Mouse (Mus musculus) natural killer cell, adult 2 months (primary cell): Measurements from ENCODE around the gene Lrp1.

ENCODE experiments used
- DNase-seq, 2 experiments: peaks; one replicate each; pipeline ENCODE4 v3.0.0; 2022; ENCODE audit warnings: low spot score in 2 of 2

Gene Lrp1

GRCm38 (mm10) chr10:127615591-127615990 is 5.4 kb downstream of the Lrp1 start:
- DNase-seq: no peak

DNA sequence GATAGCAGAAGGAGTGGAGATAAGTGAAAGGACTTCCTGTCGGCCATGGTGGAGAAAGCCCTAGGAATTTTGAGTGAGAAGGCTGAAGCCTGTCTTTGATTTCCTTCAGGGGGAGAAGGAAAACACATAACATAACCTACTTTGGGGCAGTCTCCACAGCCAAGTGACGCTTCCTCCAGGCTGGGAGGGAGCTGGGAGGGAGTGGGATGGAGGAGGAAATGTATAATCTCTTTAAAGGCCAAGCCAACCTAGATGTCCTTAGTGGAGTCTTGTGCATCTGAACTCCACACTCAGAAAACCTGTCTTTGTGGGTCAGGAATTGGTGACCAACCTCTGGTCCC is 5.9 kb downstream of the Lrp1 start:
- DNase-seq: no peak

- no peak for DNase-seq
These were observed 6.5 kb downstream of the Lrp1 start for GRCm38 (mm10) chr10:127614236-127615033.

- no peak for DNase-seq
These were observed 8.7 kb downstream of the Lrp1 start for GRCm38 (mm10) chr10:127612079-127612775.

- DNase-seq: no peak
These were observed 10.9 kb downstream of the Lrp1 start for GRCm38 (mm10) chr10:127610066-127610415.

DNA sequence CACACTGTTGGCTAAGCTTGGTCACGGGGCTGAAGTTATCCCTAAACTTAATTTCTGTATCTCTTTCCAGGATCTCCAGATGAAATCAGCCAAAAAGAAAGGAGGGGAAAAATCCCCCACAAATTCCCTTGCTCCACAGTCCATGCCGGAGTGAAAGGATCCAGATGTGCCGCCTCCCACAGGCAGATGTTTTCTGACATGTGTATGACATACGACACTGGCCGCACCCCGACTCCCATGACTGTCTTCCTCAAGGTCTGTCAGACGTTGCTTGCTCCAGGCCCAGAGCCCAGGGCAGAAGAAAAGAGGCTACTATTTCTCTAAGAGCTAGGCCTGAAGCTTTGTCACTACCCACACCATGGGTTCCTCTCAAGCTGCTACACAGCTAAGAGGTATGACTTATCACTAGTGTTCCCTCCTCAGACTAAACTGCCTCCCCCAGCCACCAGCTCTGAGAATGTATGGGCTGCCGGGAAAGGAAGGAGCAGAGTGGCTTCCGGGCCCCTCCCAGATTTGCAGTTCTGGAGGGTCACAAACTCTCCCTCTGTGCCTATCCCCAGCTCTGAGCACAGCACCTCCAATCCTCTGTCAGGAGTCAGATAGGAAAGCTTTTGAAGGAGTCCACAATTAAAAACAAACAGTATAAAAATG is 11.4 kb downstream of the Lrp1 start:
- DNase-seq: no peak

GRCm38 (mm10) chr10:127607059-127607458 is 13.9 kb downstream of the Lrp1 start:
- no peak for DNase-seq

DNA sequence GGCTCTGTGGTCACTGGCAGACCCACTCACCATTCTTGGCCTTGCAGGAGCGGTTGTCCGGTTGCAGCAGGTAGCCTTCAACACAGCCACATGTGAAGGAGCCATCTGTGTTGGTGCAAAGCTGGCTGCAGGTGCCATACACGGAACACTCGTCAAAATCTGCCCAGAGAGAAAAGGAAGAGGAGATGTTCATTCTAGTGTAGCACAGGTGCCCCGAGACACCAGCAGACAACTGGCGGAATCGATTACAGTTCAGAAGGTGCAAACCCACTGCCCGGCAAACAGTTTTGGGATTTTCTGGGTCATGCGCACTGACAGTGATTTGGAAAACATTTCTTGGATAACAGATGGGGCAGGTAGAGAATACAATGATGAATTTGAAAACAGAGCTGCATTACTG is 15.2 kb downstream of the Lrp1 start:
- no peak for DNase-seq

GRCm38 (mm10) chr10:127605251-127605547 is 15.7 kb downstream of the Lrp1 start:
- DNase-seq: no peak

DNA sequence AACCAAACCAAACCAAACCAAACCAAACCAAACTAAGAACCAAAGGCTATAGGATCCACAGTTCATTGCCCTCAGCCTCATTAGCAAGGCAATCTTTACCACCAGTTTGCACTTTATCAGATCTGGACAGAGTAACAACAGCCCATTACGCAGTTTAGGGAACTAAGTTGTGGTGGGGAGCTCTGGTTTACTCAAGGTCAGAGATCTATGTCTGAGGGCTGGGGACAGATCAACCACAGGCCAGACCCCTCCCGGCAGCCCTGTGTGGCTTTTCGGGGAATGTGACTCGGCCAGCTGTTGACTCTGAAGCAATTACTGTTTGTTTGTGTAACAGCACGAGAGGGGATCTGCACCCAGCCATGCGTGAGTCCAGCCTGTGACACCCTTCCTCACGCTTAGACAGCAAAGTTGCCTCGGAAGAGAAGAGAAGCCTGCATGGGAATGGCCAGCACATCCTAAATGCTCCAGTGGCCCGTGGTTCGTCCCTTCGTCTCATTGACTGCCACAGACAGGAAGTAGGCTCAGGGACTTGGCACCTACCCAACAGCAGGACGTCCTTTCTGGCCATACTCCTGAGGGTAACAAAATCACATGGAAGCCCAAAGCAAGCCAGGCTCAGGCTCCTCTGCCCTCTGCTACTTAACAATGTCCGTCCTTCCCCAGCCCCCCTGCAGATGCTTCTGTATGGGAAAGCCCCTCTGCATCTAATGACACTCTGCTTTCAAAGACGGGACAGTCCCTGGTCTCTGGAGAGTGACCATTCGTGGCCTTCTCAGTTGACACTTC is 16.3 kb downstream of the Lrp1 start:
- peak; percentile 52 to 78 for DNase-seq

DNA sequence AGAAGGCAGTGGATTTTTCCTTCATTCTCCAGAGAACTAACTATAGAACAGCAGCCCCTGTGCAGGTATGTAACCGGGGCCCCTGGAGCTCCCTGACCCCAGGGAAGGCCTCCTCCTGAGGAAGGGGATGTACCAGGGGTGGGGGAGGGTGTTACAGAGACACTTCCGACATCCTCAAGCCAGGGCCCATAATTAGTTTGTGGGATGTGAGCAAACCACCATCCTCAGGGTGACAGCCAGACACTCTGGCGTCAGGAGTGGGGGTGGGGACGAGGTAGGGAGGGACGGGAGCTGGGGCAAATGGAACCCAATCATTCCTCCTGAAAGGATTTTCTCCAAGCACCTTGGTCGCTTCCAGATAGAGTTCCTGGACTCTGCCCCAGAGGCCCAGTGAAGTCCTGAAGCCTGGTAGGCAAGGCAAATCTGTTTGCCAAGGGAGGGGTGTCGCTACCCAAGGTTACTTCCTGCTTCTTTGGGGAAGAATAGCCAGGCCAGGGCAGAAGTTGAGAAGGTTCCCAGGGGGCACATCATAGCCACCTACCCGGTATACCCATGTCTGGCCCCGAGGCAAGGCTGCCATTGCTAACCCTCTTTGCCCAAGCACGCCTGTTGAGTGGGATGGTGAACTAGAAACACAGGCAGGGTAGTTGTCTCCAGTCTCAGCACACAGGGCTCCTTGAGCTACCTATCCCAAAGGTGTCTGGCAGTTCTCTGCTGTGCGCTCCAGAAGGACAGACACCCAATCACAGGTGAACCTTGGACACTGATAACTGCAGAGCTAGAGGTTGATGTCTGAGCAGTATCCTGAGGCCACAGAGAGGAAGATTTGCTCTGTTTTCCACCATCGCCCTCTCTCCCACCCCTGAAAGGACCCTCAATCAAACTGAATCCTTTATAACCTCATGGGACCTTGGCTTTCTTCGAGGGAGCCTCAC is 17.2 kb downstream of the Lrp1 start:
- DNase-seq: no peak

DNA sequence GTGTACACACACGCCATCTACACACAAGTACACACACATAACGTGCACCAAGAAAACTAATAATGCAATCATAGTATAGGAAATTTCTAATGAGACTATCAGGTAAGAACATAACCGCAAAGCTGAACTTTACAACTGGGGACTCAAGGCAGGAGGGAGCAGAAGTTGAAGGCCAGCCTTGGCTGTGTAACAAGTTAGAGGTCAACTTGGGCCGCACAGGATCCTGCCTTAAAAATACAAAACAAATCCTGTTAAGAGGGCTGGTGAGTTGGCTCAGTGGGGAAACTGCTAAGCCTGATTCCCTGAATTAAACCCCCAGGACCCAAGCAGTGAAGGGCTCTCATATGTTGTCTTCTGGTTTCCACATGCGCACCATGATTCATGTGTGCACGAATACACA is 18.8 kb downstream of the Lrp1 start:
- DNase-seq: no peak

GRCm38 (mm10) chr10:127599779-127600541 is 21.0 kb downstream of the Lrp1 start:
- no peak for DNase-seq

GRCm38 (mm10) chr10:127599252-127599651 is 21.7 kb downstream of the Lrp1 start:
- DNase-seq: no peak

DNA sequence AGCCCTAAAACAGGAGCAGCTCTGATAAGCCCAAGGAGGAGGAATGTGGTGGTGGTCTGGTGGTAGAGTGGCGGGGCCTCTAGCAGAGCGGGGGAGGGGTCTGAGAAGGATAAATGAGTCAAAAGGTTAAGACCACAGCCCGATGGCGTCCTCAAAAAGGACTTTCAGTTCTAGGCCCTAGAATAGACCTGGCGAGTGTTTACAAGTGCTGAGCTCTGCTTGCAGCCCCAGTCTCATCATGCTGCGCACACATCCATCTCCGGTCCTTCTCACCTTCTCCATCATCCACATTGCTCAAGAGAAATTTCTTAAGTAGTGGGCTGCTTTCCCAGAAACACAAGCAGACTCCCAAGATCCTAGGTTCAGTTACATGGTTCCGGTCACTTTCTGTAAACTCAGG is 22.3 kb downstream of the Lrp1 start:
- no peak for DNase-seq

DNA sequence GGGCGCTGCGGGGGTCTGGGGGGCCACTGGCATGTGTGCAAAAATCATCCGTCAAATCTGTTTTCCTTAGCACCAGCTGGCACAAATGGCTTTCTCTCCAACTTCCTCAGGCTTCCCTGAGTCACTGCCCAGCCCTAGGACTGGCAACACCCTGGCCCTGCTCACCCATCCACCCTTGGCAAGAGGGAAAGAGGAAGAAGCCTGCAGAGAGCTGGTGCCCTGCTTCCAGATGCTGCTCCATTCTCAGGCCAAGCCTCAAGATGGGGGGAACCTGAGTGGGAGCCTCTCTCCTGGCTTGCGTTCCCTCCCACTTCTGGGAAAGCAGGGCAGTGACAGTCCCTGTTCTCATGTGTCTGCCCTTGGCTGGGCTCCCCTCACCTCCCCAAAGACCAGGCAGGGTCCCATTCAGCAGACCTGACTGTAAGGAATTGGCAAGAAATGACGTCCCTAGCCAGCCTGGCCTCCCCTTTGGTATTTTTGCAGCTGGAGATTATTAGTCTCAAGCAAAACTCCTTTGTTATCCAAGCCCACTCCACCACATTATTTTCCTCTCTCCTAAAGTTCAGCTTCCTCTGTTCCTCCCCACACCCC is 23.5 kb downstream of the Lrp1 start:
- DNase-seq: no peak

GRCm38 (mm10) chr10:127596321-127596941 is 24.5 kb downstream of the Lrp1 start:
- no peak for DNase-seq

GRCm38 (mm10) chr10:127594930-127595715 is 25.8 kb downstream of the Lrp1 start:
- DNase-seq: no peak

- DNase-seq: no peak
These were observed 26.5 kb downstream of the Lrp1 start for GRCm38 (mm10) chr10:127594405-127594804.
